Mouse (Mus musculus) adrenal gland, postnatal 14 days (tissue): ENCODE data around the gene A930017K11Rik. TPM values are rescaled to one million over a fixed set of nuclear protein-coding genes. Genes with fewer than 3 reads are reported as not detected.

ENCODE experiments used
- DNase-seq: peaks from one replicate; pipeline ENCODE4 v3.0.0; 2021; ENCODE audit warnings: mixed read lengths
- long read RNA-seq, 2 experiments: library from polyadenylated mRNA; stranded (forward); transcript quantifications; one replicate each; pipeline ENCODE4 v2.0.0; 2021
- total RNA-seq: library from RNA; stranded (reverse); gene quantifications from 2 replicates; pipeline ENCODE4 v1.2.3, GENCODE M21; 2021

The A930017K11Rik gene
- total RNA-seq = not detected in 2 replicates
- long read RNA-seq, experiment 1 = 0 reads
- long read RNA-seq, experiment 2 = 0 reads

GRCm38 (mm10) chr17:25951803-25952623 is at the start of gene A930017K11Rik:
A930017K11Rik (minus strand) TSS chr17:25952565.
- peak; percentile 48 for DNase-seq

GRCm38 (mm10) chr17:25998425-25998824 is 46.1 kb upstream of the A930017K11Rik start:
- no peak for DNase-seq

DNA sequence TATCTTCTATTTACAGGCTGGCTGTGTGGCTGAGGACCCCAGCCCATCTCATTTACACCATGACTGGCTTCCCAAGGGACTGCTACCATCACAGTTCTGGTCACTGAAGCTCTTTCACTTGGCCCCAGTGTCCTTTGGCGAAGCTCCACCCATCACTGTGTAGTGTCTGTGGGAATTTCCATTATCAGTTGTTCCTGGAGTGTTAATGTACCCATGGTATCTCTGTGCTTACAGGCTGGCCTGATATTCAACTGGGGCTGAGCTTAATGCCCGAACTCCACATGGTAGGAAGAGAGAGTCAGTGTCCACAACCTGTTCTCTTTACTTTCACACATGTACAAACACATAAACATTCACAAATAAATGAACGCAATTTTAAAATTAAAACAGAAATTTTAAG is 41.1 kb upstream of the A930017K11Rik start:
- no peak for DNase-seq

GRCm38 (mm10) chr17:25992274-25992673 is 39.9 kb upstream of the A930017K11Rik start:
- no peak for DNase-seq

- no peak for DNase-seq
Measured at GRCm38 (mm10) chr17:25990331-25990730, 38.0 kb upstream of the A930017K11Rik start.

GRCm38 (mm10) chr17:25985306-25986294 is 33.2 kb upstream of the A930017K11Rik start, which contains the start of gene Capn15:
Capn15 (minus strand) TSS chr17:25985796.
- peak; percentile 96 for DNase-seq

DNA sequence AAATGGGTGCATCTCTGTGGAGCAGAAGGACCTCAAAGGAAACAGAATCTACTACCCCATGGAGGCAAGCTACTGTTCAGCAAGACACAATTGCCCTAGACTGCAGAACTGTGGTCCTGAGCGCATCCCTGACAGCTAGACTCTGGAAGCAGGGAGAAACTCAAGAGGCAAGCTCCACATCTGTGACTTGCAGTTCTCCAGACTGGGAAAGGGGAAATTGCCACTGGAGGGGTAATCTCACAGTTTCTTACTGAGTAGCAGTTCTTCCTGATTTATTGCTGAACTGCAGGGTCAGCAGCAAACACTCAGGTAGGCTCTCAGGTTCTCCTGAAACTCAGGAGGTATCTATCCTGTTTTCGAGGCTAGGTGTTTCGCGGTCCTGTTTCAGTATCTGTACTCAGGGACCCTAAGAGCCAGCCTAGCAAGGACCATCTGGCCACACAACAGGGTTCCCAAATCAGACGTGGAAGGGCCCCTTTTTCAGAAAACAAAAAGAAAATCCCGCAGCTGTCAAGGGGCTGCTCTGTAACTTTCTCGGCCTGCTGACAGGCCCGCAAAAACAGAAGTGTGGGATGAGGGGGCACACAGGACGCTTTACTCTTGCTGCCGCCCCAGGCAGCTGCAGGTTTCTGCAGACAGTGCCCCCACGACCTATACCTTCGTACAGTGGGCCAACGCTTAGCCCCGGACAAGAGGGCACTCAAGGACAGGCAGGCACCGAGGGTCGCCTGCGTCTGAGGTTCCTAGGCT is 32.4 kb upstream of the A930017K11Rik start:
- no peak for DNase-seq

DNA sequence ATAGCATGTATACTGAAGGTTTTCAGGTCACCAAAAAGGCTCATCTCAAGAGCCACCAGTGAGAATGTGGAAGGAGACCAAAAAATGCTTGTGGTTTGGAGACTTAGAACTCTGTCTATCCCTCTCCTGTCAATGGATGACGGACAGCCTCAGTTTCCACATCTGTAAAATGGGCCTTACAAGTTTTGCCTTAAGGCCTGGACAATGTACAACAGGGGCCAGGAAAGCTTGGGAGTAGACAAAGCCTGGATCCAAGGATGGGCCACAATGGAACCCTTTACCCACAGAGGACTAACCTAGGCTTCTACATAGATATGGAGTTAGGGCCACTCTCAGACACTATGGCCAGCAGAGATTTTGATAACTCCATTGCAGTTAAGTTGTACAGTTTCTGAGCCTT is 31.7 kb upstream of the A930017K11Rik start:
- no peak for DNase-seq

- no peak for DNase-seq
Measured at GRCm38 (mm10) chr17:25982913-25983312, 30.5 kb upstream of the A930017K11Rik start.

- peak; percentile 60 for DNase-seq
Measured at GRCm38 (mm10) chr17:25980854-25981253, 28.5 kb upstream of the A930017K11Rik start.

DNA sequence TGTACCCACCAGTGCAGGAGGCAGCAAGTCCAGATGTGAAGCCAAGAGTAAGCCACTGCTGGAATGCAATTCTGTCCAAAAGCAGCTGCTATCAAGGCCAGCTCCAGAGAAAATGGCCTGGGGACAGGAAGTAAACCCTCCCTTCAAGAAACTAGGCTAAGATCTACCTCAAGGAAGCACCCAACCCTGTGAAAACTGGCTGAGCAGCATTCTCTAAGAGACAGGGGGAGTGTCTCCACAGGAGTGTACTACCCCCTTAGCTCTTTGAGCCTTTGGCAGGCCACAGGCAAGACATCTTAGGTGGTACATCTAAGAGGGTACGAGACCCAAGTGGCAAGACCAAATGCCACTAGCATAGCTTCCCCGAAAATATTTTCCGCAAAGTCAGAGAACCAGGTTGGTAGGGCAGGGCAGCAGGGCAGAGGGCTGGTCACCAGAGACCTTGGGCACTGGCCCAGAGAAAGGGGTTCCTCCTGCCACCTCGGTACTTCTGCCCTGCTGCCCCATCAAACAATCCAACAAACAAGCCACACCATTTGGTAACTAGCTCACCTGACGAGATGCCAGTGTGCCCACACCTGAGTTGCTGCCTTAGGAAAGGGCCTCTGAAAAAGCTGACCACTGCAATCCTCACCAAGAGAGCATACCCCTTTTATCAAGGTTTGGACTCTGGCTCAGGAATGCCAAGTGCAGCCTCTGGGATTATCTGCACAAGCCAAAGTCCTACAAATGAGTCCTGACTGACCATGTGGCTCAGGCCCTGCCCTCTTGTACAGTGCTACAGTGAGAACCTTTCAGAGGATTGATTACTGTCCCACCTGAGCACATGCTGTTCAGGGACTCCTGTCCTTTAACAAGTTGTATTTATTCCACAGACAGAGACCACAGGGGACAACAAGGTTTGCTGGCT is 27.7 kb upstream of the A930017K11Rik start:
- no peak for DNase-seq

DNA sequence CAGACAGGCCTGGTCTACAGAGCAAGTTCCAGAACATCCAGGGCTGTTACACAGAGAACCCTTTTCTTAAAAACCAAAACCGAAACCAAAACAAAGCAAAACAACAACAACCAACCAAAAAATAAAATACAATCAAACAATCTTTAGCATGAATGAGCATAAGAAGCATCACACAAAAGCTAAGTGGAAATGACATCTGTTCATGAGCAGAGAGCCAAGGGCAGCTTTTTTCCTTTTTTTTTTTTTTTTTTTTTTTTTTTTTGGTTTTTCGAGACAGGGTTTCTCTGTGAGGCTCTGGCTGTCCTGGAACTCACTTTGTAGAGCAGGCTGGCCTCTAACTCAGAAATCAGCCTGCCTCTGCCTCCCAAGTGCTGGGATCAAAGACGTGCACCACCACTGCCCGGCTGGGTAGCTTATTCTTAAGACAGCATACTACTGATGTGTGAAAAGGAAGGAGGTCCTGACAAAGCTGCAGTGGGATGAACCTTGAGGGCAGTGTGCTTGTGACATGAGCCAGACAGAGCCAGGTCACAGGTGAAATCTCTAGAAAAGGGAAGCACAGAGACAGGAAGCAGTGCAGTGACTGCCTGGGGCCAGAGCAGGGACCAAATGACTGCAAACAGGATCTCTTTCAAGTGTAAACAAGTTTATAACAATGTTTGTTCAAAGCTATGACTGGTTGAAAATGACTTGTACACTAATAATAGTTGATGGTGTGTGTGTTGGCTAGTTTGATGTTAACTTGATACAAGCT is 18.8 kb upstream of the A930017K11Rik start:
- no peak for DNase-seq

DNA sequence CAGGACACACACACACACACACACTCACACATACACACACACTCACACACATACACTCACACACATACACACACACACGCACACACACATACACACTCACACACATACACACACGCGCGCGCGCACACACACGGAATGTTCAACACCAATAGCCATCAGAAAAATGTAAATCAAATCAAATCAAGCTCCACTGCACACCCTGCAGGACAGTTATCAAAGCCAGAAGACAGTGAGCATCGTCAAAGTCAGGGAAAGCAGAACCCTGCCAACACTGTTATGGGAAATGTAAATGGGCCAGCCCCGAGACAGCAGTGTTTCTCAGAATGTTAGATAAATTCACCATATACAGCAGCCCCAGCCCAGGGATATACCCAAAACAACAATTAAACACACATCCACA is 18.1 kb upstream of the A930017K11Rik start:
- no peak for DNase-seq

DNA sequence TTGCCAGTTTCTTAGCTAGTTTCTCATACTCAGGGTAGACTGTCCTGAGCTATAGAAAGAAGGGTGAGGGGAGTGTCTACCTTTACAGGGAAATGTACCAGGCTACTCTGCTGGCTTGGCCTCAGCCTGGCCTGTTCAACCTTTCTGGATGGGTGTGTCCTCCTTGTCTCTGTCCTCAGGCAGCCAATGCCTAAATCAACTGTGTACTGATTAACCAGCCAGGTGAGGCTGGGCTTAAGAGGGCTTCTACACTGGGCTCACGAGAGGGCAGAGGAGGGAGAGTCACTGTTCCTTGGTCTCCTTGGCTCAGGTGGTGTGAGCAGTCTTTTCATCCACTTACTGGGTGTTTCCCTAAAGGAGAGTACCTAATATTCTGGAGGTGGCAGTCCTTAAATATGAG is 15.8 kb upstream of the A930017K11Rik start:
- DNase-seq = no peak

DNA sequence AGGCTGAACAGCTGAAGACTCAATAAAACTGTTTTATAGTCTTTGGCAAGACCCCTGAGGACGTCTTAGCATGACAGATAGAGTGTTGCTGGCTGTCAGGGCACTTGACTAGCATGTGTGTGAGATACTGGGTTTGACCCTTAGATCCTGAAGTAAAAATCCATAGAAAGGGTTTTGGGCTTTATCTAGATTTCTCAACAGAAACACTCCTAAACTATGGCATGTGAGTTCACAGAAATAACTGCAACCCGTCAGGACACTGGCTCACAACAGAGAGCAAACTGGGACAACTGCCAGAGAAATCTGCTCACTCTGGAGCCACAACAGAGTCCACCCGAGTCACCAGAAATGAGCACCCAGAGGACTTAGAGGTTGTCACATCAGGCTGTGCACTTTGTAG is 15.3 kb upstream of the A930017K11Rik start:
- DNase-seq = no peak

DNA sequence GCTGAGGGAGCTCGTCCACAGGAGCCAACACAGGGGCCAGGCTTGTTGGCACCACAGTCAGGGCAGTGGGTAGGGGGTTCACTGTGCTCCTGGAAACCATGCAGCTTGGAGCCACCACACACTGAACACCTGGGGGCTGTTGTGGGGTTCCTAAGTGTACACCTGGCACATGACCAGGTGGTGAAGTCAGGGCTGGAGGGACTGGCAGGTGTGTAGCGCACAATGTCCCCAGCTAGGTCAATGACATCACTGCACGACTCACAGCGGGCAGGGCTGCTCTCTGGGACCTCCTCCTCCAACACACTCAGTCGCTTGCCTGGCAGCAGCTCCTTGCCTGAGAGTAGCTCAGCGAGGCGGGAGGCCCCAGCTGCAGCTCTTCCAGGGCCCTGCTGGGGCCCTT is 11.9 kb upstream of the A930017K11Rik start:
- no peak for DNase-seq

GRCm38 (mm10) chr17:25962413-25962905 is 10.1 kb upstream of the A930017K11Rik start:
- DNase-seq = no peak

DNA sequence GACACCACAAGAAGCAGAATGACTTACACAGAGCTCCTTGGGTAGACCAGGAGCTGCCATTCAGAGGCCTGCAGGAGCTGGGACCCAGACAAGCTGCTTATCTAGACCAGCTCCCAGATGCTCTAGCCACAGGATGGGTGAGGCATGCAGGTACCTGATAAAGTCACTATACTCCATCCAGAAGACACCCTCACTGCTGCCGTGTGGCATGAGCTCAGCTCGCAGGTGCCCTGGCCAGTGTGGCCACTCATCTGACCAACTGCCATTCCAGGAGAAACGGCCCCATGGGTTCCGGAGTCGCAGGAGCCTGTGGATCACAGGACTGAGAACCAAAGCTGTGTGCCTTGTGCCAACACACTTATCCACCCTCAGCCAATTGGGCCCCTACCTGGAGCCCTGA is 9.2 kb upstream of the A930017K11Rik start:
- DNase-seq = no peak

GRCm38 (mm10) chr17:25959630-25960467 is 7.5 kb upstream of the A930017K11Rik start:
- DNase-seq = no peak
